Mouse (Mus musculus) CD4-positive, CD25-positive, alpha-beta regulatory T cell, adult 4 months (primary cell): ENCODE measurements around the gene Nup107. TPM values are rescaled to one million over a fixed set of nuclear protein-coding genes. Genes with fewer than 3 reads are reported as not detected.
A peak's percentile ranks its signal among the peaks of the same experiment; 100 is the strongest.
"Not testable (repeated sequence)": the region's sequence is repeated elsewhere in the genome, so short reads cannot be mapped to it uniquely, and the experiment has no call there.

Source experiments
- ATAC-seq: one replicate; pipeline ENCODE4 v1.8.0; 2017
- polyA plus RNA-seq, 2 experiments: library from polyadenylated mRNA; unstranded; fragments of 100-300 nt; shearing (Covaris generic); gene quantifications; one replicate each; pipeline ENCODE4 v1.2.1; 2017

Gene Nup107
- polyA plus RNA-seq, 2 experiments from 2014 or later: 54.8 to 65.4 TPM

DNA sequence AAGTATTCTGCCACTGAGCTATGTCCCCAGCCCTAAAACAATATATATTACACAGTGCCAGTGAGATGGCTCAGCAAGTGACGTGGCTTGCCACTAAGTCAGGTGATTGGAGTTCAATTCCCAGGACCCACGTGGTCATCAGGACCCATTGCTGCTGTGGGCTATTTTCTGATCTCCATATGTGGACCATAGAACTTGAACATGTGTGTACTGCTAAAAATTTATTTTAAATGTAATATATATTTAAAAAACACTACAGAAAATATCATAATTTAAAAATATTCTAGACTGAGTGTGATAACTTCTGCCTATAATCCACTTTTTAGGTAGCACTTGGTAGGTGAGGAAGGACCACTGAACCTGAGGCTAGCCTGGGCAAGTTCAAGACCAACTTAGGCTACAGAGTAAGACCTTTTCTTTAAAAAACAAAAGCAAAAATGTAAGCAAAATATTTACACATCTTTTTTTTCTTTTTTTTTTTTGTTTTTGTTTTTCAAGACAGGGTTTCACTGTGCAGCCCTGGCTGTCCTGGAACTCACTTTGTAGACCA, 30.1 kb downstream of the Nup107 start:
- no peak for ATAC-seq

DNA sequence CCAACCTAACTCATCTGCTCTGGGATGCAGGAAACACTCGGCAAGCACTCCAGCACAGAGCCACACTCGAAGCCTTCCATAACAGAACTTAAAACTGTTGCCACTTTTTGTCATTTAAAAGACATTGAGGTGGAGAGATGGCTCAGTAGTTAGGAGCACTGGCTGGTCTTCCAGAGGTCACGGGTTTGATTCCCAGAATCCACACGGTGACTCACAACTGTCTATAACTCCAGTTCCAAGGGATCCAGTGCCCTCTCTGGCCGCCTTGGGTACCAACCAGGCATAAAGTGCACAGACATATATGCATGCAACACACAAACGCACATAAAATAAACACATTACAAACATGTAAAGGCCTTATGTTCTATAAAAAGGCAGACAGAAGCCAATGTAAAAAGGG, 31.0 kb downstream of the Nup107 start:
- no peak for ATAC-seq

DNA sequence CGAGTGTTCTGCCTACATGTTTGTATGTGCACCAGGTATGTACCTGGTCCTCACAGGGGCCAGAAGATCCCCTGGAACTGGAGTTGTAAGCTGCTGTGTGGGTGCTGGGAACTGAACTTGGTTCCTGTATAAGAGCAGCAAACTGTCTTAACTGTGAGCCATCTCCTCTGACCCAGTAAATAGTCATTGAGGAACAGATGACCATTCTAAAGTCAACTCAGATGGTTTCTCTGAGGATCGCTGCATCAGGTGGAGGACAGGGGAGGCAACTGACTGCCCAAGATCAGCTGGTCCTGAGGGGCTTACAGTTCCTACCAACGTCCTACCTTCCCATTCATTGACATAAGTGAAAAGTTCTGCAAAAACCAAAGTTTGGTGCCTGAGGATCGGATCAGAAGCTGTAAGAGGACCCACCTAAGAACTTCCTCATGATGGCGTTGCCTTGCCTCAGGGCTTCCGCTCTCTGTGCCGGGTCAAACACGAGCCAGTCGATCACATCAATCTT, 31.6 kb downstream of the Nup107 start:
- ATAC-seq: no peak

GRCm38 (mm10) chr10:117759844-117760630, 32.5 kb downstream of the Nup107 start:
- ATAC-seq: no peak

DNA sequence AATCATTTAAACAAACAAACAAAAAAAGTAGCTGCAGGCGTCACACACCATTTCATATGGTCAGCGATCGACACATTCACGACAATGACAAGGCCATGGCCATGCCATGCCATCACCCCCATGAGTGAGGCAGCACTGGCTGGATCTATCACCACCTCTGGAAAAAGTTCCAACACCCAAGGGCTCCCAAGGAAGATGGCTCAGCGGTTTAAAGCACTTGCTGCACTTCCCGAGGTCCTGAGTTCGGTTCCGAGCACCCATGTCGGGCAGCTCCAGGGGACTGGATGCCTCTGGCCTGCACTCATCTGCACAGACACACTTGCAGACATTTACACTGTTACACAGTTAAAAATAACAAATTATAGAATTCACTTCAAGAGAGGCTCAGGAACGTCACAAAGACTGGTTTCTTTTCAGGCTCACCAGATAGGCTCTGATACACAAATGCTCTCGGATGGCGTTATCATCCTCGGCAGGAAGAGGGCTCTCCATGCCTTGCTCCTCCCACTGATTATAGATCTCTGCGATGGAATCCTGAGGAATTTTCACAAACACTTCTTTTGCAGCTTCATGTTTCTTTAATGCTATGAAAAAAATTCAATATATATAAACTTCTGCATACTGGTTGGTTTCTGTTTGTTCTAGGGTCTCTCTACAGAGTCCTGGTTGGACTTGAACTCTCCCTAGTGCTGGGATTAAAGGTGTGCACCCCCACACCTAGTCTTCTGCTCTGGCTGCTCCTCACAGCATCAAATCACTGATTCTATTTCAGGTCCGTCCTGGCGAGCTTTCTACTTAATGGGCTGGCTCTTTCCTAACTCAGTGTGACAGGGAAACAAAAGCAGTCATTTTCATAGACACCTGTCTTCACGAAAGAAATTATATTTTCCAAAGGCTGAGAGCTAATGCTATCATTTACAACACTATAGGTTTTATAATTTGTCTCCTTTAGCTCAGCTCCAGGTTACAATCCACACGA, 33.5 kb downstream of the Nup107 start:
- no peak for ATAC-seq

- not testable (repeated sequence) for ATAC-seq
Observed at GRCm38 (mm10) chr10:117758344-117758743, 34.2 kb downstream of the Nup107 start.

GRCm38 (mm10) chr10:117757796-117758342, 34.6 kb downstream of the Nup107 start:
- no peak for ATAC-seq

DNA sequence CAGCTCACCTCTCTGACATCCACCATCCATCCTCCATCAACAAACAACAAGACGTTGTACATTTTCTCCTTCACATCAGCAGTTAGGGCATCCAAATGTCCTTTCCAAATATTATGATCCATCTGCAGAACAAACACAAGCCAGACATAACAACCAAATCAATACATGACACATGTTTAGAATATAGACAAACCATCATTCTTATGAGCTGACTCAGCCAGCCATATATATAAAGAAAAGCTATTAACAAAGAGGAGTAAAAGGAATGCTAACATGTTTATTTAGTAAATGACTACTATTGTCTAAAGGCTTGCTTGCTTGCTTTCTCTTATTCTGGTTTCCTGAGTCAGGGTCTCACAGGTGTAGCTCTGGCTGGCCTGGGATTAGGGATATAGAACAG, 35.2 kb downstream of the Nup107 start:
- no peak for ATAC-seq

GRCm38 (mm10) chr10:117756784-117757183, 35.7 kb downstream of the Nup107 start:
- ATAC-seq: no peak

GRCm38 (mm10) chr10:117755799-117756467, 36.6 kb downstream of the Nup107 start:
- no peak for ATAC-seq

GRCm38 (mm10) chr10:117755086-117755798, 37.3 kb downstream of the Nup107 start:
- peak; percentile 14 for ATAC-seq

DNA sequence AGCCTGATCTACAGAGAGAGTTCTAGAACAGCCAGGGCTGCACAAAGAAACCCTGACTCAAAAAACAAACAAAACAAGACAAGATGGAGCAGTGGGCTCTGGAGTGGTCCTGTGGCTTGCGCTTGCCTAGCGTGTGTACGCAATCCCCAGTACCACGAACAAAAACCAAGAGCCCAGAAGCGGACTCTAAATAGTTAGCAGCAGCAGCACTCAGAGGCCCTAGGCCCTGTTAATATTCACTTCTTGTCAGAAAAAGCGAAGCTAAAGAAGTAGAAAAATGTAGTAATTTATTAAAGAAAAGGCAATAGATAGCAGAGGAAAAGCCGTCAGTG, 37.9 kb downstream of the Nup107 start:
- ATAC-seq: no peak

GRCm38 (mm10) chr10:117753711-117754608, 38.5 kb downstream of the Nup107 start:
- ATAC-seq: no peak

DNA sequence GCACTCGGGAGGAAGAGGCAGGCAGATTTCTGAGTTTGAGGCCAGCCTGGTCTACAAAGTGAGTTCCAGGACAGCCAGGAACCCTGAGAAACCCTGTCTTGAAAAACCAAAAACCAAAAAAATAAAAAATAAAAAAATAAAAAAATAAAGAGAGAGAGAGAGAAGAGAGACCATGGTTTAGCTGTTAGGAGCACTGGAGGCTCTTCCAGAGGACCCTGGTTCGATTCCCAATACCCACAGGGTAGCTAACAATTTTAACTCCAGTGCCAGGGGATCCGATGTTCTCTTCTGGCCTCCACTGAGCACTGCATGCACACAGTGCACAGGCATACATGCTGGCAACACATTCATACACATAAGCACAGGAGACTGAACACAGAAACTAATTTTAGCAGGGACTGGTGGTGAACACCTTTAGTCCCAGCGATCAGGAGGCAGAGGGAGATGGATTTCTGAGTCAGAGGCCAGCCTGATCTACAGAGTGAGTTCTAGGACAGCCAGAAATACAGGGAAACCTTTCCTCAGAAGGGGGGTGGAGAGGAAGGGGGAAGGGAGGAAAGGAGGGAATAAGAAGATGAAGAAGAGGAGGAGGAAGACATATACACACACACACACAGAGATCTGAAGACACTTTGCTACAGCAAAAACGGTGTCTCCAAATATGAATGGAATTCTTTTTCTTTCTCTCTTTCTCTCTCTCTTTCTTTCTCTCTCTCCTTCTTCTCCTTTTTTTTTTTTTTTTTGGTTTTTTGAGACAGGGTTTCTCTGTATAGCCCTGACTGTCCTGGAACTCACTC, 39.5 kb downstream of the Nup107 start:
- no peak for ATAC-seq

DNA sequence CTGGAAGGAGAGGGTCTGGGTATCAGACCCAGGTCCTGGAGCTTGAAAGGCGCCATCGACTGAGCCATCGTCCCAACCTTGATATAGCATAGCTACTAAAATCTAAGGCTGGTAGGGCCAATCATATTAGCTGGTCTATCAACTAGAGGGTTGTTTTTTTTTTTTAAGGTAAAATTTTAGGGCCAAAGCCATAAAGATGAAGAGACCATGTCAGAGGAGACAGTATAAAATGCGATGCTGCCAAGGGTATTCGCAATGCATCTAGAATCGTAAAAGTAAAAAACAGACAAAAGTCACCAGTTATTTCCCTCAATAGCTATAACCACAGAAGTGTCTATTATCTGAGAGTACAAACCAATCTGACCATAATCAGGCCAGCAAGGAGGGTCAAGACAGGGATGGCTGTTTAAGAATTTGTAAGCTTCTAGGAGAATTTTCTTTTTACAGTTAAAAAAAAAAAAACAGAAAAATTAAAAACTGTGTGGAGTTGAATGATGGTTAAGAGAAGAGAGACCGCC, 40.1 kb downstream of the Nup107 start:
- no peak for ATAC-seq

- ATAC-seq: no peak
Observed at GRCm38 (mm10) chr10:117751744-117752143, 40.8 kb downstream of the Nup107 start.

- ATAC-seq: no peak
Observed at GRCm38 (mm10) chr10:117751282-117751610, 41.3 kb downstream of the Nup107 start.

GRCm38 (mm10) chr10:117750529-117751281, 41.8 kb downstream of the Nup107 start:
- ATAC-seq: no peak
